ENCODE assay signal across 12 mouse cellular contexts in genomic region chr11:99993620-99994383, GRCm38 (mm10). TPM values are rescaled to one million over a fixed set of nuclear protein-coding genes. Genes with fewer than 3 reads are reported as not detected.
DNase-seq lines count a peak whose midpoint lies in the region; ATAC-seq lines count a peak whose summit lies in the region.
"Had no signal": no experiment of that assay in that cellular context is flagged by ENCODE, and none has a peak within 500 bp of the region (broad histone marks: within the 10 kb centered on the region; RNA-seq: fewer than 3 reads in every experiment).

TSS of gene Krtap17-1 (minus strand) at chr11:99993994.

- H3K4me3 ChIP-seq in limb, embryonic 13.5 days = peak within 1 kb of the TSS; percentile 15
- no peak within 1 kb of the TSS for H3K4me3 ChIP-seq in neural tube, embryonic 14.5 days (ENCODE audit: low read depth, low read length)

- 20% methylated on average over 26 of the region's 26 CpGs for WGBS in limb, embryonic 13.5 days
- WGBS in neural tube, embryonic 14.5 days = 23% methylated on average over 26 of the region's 26 CpGs

- no peak for ATAC-seq in limb, embryonic 13.5 days (ENCODE audit: low FRiP score, low read depth)
- no peak for ATAC-seq in neural tube, embryonic 14.5 days (ENCODE audit: low read depth)
- no peak for ATAC-seq in megakaryocyte-erythroid progenitor cell, adult 5-6 weeks (replicated peaks; ENCODE audit: low FRiP score, low TSS enrichment, poor library complexity, severe bottlenecking)

- peak within 1 kb of the TSS; percentile 53 for H3K4me2 ChIP-seq in limb, embryonic 13.5 days (replicated peaks)
- H3K4me2 ChIP-seq in neural tube, embryonic 14.5 days (ENCODE audit: low read depth, low read length) = peak within 1 kb of the TSS; percentile 34

- H3K4me1 ChIP-seq in limb, embryonic 13.5 days = peaks cover 11% of the 10 kb centered on the region
- no peaks in the 10 kb centered on the region for H3K4me1 ChIP-seq in neural tube, embryonic 14.5 days (ENCODE audit: control insufficient read depth, insufficient read depth, low read length)

- intact Hi-C loops in gastrocnemius, postnatal 14 days (cut with DNase I; ENCODE audit: low total_unique reads) = no loop called here

- peak; percentile 30 to 54 for DNase-seq in cerebellum, postnatal 14 days
- no peak for DNase-seq in cerebellum, adult 11 months
- DNase-seq in right cerebral cortex, postnatal 4 days = peak; percentile 9
- no peak for DNase-seq in right cerebral cortex, postnatal 14 days
- DNase-seq in gastrocnemius, postnatal 14 days = no peak
- DNase-seq: gastrocnemius, postnatal 36 days had no signal

- no peak within 1 kb of the TSS for H3K9ac ChIP-seq in limb, embryonic 13.5 days
- H3K9ac ChIP-seq in neural tube, embryonic 14.5 days (replicated peaks; ENCODE audit: low read depth, low read length) = peak within 1 kb of the TSS; percentile 34; the same call in 1 of the 2 replicates

- no peak within 1 kb of the TSS for H3K27ac ChIP-seq in limb, embryonic 13.5 days
- no peak within 1 kb of the TSS for H3K27ac ChIP-seq in neural tube, embryonic 14.5 days (ENCODE audit: low read depth, low read length)

- H3K36me3 ChIP-seq in limb, embryonic 13.5 days = no peaks in the 10 kb centered on the region
- no peaks in the 10 kb centered on the region for H3K36me3 ChIP-seq in neural tube, embryonic 14.5 days (ENCODE audit: control insufficient read depth, insufficient read depth, low read length)

- H3K9me3 ChIP-seq in limb, embryonic 13.5 days = no peaks in the 10 kb centered on the region
- no peaks in the 10 kb centered on the region for H3K9me3 ChIP-seq in neural tube, embryonic 14.5 days (ENCODE audit: control insufficient read depth, low read length)

- peaks cover 32% of the 10 kb centered on the region for H3K27me3 ChIP-seq in limb, embryonic 13.5 days
- H3K27me3 ChIP-seq in neural tube, embryonic 14.5 days (ENCODE audit: control insufficient read depth, insufficient read depth, low read length) = no peaks in the 10 kb centered on the region

RNA-seq across cellular contexts. Expression of gene Krtap17-1, which starts in this region (rescaled TPM):
- polyA plus RNA-seq in limb, embryonic 13.5 days (2015; fragmentation: Nextera tagmentation; extraction: Ambion mirVana) = 0.52 and 0.66 TPM in 2 replicates
- polyA plus RNA-seq in neural tube, embryonic 14.5 days (2014; fragmentation: Nextera tagmentation; extraction: Ambion mirVana) = 0.56 and 0.86 TPM in 2 replicates
- not detected in 2 replicates for total RNA-seq in megakaryocyte-erythroid progenitor cell, adult 5-6 weeks (2014; fragmentation: Nextera tagmentation)
- total RNA-seq in megakaryocyte-erythroid progenitor cell, adult 5-6 weeks (2017) = not detected in 2 replicates
- not detected for total RNA-seq in gastrocnemius, postnatal 14 days (2021)
- total RNA-seq: gastrocnemius, postnatal 36 days; megakaryocyte progenitor cell, adult 5-6 weeks had no signal
- polyA plus RNA-seq: large intestine, adult 2 months; small intestine, adult 2 months had no signal

Comparison
In these comparisons a context has a peak if more than half of its experiments do, and no peak if none do; other contexts are left out.
1. DNase-seq: peak in cerebellum, postnatal 14 days (2 of 2) and right cerebral cortex, postnatal 4 days (single experiment); none in cerebellum, adult 11 months (single experiment), right cerebral cortex, postnatal 14 days (single experiment) and gastrocnemius, postnatal 14 days (single experiment).